Mouse (Mus musculus): ENCODE measurements around the gene Rpusd4. TPM values are rescaled to one million over a fixed set of nuclear protein-coding genes. Genes with fewer than 3 reads are reported as not detected.

Rpusd4 gene
- total RNA-seq, 2 experiments from 2014 or later: 11.9 to 13.5 TPM

DNA sequence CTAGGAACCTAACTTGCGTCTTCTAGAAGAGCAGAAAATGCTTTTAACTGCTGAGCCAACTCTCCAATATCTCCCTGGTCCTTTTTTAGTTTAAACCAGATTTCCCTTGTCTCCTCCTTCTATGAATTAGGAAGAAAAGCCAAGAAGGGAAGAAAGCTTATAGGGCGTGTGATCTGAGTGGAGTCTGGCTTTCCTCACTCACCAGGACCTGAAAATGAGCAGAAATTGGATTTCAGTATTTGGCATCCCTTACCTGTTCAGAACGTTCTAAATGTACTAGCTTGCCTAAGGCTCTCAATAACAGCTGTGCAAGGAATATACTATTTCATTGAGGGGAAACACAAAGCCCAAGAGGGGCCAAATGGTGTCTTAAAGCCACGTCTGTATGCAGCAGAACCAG lies 16.7 kb downstream of the Rpusd4 start:
- DNase-seq (ENCODE audit: low spot score in 2 of 2): no peak

DNA sequence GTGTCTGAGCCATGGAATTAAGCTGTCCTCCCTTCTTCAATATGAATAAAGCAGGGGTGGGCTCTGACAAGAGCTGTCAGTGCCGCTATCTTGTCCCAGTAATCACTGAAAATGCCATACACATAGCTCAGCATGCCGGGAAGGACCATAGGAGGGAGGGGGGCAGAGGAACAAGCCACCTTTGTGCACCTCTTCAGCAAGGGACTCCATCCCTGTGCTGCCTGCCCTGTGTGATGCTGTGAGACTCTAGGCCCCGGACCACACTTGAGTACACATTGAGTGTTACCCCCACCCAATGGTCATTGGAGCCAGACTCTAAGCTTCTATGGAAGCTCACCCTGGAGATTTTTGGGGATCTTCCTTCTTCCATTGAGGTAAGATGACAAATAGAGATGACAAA lies 18.7 kb downstream of the Rpusd4 start:
- no peak for DNase-seq (ENCODE audit: low spot score in 2 of 2)

DNA sequence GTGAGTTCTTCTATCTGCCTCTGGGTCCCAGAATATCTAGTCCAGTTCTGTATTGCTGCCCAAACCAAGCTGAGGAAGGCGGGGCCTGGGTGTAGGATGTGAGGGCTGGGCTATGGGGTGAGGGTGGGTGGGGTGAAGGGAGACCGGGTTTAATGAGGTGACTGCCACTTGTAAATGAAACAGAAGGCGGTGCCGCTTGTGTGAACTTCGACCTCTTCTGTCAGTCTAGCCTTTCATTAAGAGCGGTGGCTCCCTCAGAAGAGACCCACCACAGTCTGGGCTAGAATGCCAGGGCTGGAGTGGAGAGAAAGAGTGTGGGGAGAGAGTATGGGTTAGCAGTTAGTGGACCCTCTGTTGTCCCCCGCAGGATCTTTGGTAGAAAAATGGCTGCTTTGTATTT lies 22.3 kb downstream of the Rpusd4 start:
- no peak for DNase-seq (ENCODE audit: low spot score in 2 of 2)

DNA sequence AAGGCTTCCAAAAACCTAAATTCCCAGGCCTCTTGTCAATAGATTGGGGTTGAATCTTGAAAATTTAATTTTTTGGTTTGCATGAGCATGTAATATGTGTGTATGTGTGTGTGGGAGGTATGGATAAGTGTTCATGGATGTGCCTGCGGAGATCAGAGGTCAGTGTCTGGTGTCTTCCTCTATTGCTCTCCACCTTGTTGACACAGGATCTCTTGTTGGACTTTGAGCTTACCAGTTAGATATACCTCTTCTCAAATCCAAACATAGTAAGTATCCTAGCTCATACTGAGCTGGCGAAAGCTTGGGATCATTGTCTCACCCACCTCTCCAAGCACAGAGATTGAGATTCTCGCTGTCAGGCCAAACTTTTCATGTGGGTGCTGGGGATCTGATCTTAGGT lies 22.8 kb downstream of the Rpusd4 start:
- no peak for DNase-seq (ENCODE audit: low spot score in 2 of 2)

DNA sequence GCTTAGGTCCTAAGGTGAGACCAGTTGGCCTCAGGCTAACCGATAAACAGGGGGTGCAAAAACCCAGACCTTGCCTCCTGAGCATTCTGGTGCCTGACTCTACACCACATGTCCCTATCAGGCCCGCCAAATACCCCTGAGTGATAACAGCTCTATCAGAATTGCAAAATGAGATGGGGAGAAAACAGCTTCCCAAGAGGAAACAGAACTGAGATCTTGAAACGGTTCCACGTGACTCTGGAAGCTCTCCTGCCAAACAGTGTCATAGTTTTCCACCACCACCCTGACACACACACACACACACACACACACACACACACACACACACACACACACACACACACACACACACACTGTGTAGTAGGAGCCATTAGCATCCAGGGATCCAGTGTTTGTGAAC lies 23.3 kb downstream of the Rpusd4 start:
- no peak for DNase-seq (ENCODE audit: low spot score in 2 of 2)

DNA sequence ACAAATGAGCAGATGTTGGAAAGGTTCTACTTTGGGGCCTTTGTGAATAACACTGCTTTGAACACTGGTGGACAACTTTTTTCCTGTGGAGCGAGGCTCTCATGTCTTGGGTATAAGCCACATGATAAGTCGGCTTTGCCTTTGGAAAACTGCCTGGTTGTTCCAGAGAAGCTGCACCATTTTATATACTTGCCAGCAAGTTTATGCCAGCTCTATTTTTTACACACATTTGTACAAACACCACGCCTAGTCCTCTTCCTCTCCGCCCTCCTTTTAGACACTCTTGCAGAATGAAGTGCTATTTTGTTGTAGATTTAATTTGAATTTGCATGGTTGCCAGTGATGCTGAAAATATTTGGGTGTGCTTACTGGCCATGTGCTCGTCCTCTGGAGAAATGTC lies 25.8 kb downstream of the Rpusd4 start:
- DNase-seq (ENCODE audit: low spot score in 2 of 2): no peak

DNA sequence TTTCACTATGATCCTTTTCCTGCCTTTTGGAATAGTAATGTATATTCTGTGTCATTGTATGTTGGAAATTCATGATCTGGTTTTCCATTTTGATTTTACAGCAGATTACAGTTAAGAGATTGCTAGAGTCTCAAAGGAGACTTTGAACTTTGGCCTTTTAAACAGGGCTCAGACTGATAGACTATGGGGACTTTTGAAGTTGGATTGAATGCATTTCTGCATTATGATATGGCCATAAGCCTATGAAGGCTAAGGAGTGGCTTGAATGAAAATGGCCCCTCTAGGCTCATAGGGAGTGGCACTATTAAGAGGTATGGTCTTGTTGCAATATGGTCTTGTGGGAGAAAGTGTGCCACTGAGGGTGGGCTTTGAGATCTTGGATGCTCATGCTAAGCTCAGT lies 30.1 kb downstream of the Rpusd4 start:
- DNase-seq (ENCODE audit: low spot score in 2 of 2): no peak

DNA sequence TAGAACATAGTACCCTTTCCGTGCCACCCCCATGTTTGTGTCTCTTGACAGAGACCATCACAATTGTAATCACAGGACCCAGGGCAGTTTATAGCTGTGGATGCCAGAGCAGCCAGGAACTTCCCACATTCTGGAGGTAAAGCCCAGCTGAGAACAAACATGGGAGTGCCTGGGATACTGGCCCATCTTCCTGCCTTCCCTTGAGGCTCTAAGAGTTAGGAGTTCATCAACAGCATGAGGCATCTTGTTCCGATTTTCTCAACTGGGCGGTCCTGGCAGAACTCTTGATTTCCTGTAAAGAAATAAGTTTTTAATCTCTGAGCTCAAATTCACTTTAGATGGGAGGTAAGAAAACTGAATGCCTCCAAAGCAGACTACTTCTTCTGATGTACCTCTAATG lies 34.5 kb downstream of the Rpusd4 start:
- no peak for DNase-seq (ENCODE audit: low spot score in 2 of 2)

DNA sequence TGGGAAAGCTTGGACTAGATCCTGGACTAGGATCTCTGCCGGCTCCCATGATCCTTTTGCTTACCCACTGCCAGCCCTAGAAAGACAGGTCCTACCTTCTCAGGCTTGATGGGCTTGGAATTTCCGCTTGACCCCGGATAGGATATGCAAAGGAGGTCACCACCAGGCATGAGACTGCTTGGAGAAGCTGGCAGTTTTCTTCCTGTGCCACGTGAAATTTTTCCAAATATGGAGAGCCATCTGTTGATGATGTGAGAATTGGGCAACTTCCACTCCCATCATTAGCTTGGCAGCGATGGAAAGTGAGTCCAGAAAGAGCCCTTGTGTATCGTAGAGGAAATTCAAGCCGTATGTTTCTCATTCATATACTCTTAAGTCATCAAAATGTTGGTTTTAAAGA lies 39.8 kb downstream of the Rpusd4 start:
- DNase-seq (ENCODE audit: low spot score in 2 of 2): peak; percentile 36 to 62

DNA sequence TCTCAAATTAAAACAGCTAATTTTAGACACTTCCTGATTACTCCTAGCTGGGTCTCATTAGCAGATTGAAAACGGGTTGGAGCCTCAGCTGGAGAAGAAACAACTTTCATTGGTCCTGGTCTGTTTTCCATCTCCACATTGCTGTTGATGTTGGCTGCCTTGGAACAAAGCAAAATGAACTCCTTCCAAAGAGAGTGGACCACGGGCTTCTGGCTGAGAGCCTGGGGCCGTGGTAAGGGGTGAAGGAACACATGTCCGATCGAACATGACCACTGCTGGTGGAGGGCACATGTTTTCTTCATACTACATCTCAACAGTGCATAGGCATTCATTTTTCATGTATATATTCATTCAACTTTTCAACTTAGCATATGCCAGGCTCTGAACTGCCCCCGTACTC lies 42.7 kb downstream of the Rpusd4 start:
- no peak for DNase-seq (ENCODE audit: low spot score in 2 of 2)

DNA sequence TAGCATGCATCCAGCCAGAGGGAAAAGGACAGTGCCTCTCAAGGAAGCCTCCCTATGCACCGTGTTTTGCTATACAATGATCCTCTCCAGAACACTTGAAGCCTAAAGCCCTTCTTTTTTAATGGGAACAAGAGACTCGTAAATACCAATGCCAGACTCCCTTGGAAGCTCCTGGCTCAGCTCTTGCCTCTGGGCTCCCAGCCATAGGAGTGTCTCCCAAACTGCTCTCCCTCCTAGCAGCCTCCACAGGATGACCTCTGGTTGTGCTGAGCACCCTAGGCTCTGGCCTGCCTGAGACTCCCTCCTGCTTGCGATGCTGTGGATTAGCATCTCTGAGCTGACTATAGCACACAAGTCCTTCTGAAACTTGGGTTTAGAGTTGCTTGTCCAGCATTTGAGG lies 44.9 kb downstream of the Rpusd4 start:
- DNase-seq (ENCODE audit: low spot score in 2 of 2): no peak

DNA sequence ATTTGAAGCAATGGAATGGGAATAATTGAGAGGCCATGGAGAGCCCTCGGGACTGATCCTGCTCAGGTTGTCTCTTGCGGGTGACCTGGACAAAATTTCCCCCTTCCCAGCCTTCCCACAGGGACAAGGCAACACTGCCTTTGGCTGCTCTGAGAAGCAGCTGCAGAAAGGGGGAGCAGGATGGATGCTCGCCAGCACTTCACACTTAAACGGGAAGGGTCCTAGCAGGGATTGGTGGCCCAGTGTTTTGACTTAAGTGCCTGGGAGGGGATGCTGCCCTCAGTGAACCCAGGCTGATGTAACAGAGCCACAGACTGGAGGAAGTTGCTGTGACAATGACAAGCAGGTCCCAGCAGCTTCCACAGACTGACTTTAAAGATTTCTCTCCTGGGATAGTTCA lies 45.9 kb downstream of the Rpusd4 start:
- DNase-seq (ENCODE audit: low spot score in 2 of 2): no peak

DNA sequence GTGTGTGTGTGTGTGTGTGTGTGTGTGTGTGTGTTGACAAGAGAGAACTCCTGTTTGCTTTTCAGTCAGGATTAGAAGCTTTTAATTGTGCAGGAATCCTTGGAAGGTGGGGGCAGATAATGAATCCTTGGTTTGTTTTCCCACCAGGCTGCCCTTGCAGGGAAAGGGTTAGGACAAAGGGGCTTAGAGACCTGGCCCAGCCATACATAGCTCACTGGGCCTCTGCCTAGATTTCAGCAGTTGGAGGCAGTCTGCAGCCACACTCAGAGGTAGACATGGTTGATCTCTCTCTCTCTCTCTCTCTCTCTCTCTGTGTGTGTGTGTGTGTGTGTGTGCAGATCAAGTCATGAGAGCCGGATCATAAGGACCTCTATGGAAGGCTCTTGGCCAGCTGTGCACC lies 46.6 kb downstream of the Rpusd4 start:
- DNase-seq (ENCODE audit: low spot score in 2 of 2): no peak

DNA sequence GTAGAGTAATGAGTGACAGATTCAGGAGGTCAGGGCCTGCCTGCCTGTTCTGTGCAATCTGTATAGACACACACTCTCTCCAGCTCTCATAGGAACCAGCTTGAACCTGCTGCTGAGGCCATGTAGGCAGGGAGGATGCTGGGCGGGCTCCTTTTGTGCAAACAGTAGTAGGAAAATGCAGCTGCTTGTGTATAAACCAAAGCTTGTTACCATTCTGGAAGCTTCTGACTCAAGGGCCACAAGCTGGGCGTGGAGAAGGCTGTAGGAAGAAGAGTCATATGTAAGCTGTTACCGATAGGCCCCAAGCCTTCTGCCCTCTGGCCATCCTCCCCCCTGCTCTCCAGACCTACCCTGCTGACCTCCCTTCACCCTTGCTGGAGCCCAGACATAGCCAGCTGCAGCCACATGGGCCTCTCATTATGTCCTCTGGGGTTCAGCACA lies 49.1 kb downstream of the Rpusd4 start:
- peak in 1 of 2 experiments; percentile 14 for DNase-seq (ENCODE audit: low spot score in 2 of 2)

DNA sequence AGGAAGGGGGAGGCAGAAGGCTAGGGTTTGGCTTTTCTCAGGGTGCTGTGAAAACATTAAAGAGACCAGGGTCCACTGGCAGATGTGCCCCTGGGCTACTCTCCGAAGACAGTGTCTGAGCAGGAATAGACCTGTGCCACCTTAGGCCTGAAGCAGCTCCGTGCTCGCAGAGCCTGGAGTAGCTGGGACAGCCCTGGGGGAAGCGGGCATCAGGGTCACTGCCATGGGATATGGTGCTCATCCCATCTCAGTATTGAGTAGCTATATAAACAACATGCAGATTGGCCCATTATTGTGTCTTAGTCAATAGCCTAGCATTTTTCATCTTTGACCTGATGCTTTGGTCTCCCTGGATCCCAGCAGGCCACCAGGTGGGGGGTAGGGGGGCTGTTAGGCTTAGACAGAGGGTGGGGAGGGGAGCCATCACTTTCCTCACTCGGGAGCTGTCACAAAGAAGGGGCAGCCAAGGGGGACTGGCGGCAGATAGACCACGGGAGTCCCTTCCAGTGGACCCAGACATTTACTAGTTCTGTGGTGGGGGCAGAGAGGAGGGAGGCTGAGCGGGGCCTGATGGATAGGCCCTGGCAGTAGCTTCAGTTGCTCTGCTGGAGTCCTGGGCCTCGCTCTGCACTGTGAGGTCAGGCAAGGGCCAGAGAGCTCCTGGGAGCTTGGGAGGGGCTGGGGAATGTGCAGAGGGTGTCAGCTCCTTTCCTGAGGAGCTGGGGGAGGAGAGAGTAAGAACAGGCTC lies 49.7 kb downstream of the Rpusd4 start:
- no peak for DNase-seq (ENCODE audit: low spot score in 2 of 2)

DNA sequence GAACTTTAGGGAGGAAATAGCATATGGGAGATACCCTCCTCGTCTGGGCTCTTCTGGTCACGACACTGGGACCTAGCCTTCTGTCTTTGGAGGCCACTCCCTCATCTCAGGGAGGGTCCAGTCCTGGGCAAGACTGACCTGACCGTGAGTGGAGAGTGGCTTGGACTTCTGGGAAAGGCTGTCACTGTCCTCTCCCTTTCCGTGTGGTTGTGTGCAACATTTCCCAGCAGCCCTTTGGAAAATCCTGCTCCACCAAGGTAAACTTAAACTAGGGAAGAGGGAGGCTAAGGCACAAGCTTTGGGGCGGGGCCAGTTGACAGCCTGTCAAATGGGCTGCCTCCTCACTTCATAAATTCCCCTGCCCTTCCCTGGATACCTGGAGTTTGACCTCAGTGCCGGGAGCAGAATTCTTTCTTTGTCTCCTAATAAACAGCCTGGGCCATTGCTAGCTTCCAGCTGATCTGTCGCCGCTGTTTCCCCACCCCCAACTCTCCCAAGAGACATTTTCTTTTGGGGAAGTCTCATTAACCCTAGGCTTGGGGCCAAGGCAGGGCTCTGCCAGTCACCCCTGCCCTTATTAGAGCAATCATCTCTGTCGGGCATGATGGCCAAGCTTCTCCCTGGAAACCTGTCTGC lies 51.0 kb downstream of the Rpusd4 start:
- DNase-seq (ENCODE audit: low spot score in 2 of 2): no peak

DNA sequence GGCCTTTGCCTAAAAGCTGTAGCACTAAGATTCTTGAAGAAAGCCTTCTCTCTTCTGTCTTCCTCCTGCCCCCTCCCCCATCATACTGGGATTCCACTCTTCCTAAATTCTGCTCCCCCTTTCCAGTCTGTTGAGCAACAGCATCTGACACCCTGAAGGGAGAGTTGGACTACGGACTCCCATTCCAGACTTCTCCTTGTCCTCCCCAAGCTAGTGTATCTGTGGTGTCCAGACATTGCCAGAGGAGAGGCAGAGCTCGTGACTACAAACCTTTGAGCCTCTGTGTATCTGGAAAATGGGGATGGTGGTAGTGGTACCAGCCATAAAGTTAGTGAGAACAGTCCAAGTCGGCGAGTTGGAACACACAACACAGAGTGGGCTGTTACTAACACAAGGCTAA lies 52.6 kb downstream of the Rpusd4 start:
- no peak for DNase-seq (ENCODE audit: low spot score in 2 of 2)

DNA sequence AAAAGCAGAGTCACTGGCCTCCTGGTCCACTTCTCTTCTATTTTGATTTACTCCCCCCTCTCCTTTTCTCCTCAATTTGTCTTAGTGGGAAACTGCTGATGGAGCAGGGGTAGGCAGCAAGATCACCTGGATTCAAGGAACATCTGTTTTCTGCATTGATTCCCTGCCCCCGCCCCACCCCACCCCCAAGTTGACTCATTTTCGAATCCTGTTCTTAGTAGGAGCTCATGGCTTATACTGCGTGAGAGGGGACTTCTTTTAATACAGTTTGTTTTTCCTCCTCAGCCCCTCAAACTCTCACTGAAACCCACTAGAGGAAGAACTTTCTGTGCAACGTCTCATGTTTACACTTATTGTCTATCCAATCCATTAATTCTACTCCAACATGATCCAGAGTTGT lies 56.3 kb downstream of the Rpusd4 start:
- no peak for DNase-seq (ENCODE audit: low spot score in 2 of 2)

DNA sequence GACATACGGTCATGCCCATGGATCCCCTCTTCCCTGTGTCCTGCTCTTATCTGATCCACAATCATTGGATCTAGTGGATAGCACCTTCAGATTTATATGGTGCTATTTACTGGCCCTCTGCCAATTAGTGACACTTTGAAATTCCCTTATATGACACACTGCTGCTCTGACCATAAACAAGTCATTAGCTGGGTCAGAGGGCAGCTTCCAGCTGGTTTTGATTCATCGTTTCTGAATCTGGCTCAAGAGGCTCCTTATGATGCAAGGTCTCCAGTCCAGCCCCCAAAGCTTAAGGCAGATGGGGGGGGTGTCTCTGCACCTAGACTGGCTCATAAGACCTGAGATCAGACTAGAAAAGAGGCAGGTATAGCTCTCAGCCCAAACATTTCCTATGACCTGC lies 56.9 kb downstream of the Rpusd4 start:
- DNase-seq (ENCODE audit: low spot score in 2 of 2): no peak

DNA sequence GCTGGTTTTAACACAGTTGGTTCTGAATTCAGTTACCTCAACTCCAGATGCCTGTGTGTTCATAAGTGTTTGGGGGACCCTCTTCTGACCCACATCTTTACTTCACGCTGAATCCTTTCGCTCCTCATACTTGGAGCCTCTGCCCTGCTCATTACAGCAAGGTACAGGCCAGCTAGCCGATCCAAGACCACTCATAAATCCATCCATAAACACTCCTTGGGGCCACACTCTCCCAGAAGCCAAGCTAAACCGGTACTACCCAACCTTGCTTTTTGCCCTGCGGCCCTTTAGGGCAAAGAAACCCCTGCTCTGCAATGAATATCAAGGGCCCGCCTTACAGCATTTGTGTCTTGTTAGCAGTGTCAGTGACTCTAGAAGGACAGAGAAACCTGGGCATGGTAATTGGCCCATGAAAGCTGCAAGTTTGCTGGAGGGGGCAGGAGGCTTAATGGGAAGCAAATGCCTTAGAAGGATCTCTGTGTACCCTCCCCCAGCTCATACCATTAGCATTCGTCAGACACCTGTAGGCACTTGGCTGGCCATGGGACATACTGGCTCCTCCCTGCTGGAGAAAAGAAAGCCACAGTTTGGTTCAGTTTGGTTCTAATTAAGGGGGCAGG lies 59.1 kb downstream of the Rpusd4 start:
- DNase-seq (ENCODE audit: low spot score in 2 of 2): no peak
